Mouse (Mus musculus) G1E (cell line): ENCODE results near the gene Ergic2.
"Not testable (repeated sequence)": the region's sequence is repeated elsewhere in the genome, so short reads cannot be mapped to it uniquely, and the experiment has no call there.

Source experiments
- CTCF ChIP-seq: IDR thresholded peaks from 2 replicates; pipeline ENCODE4 v1.5.1; 2012; ENCODE audit warnings: low read depth, low read length, inconsistent platforms, mixed read lengths
- TAL1 ChIP-seq: conservative IDR thresholded peaks from 2 replicates; pipeline ENCODE4 v1.6.1; 2012; ENCODE audit warnings: low read depth, low read length, inconsistent platforms, mixed read lengths

GRCm38 (mm10) chr6:148152305-148152704, 59.9 kb downstream of the Ergic2 start:
- TF ChIP-seq CTCF, TAL1: not testable (repeated sequence)
